In genomic region chr6:143923146-143923545, GRCm38 (mm10) we compare ENCODE assay signal across 24 mouse cellular contexts.
DNase-seq lines count a peak whose midpoint lies in the region; ATAC-seq and TF ChIP-seq lines count a peak whose summit lies in the region.
"Had no signal": no experiment of that assay in that cellular context is flagged by ENCODE, and none has a peak within 500 bp of the region (broad histone marks: within the 10 kb centered on the region; RNA-seq: fewer than 3 reads in every experiment).

No protein-coding gene starts in this region.

- intact Hi-C loops in heart, adult 2 months (cut with DNase I): no loop called here

- WGBS in heart, embryonic 10.5 days: 83% methylated on average over 6 of the region's 6 CpGs
- WGBS in heart, adult 2 months: 87% methylated on average over 6 of the region's 6 CpGs
- WGBS in kidney, embryonic 15.5 days: 25% methylated on average over 6 of the region's 6 CpGs
- 42% methylated on average over 6 of the region's 6 CpGs for WGBS in intestine, embryonic 16.5 days

- no peak for TF ChIP-seq CTCF in heart, adult 2 months (IDR thresholded peaks at IDR 0.05)

- no peaks in the 10 kb centered on the region for H3K4me1 ChIP-seq in heart, embryonic 10.5 days
- H3K4me1 ChIP-seq in heart, adult 2 months (ENCODE audit: control insufficient read depth, insufficient read depth, low read length): no peaks in the 10 kb centered on the region
- peaks cover 10% of the 10 kb centered on the region for H3K4me1 ChIP-seq in kidney, embryonic 15.5 days
- peaks cover 3% of the 10 kb centered on the region; the same call in 1 of the 2 replicates for H3K4me1 ChIP-seq in intestine, embryonic 16.5 days (ENCODE audit: control insufficient read depth, insufficient read depth, low read length)

- H3K36me3 ChIP-seq in heart, embryonic 10.5 days: no peaks in the 10 kb centered on the region
- no peaks in the 10 kb centered on the region for H3K36me3 ChIP-seq in heart, adult 2 months (ENCODE audit: control insufficient read depth, insufficient read depth, low read length)
- no peaks in the 10 kb centered on the region for H3K36me3 ChIP-seq in kidney, embryonic 15.5 days
- no peaks in the 10 kb centered on the region for H3K36me3 ChIP-seq in intestine, embryonic 16.5 days (ENCODE audit: control insufficient read depth, insufficient read depth, low read length)
- H3K36me3 ChIP-seq: forebrain, embryonic 15.5 days; hindbrain, embryonic 12.5 days; hindbrain, embryonic 15.5 days had no signal

- TF ChIP-seq EP300 in heart, adult 2 months (IDR thresholded peaks at IDR 0.05; ENCODE audit: insufficient read depth, low read depth, low read length): no peak

- DNase-seq in heart, embryonic 10.5 days (ENCODE audit: low spot score): peak; percentile 38
- DNase-seq in heart, adult 2 months: no peak
- DNase-seq in kidney, postnatal 14 days: peak; percentile 23
- peak; percentile 63 for DNase-seq in mesoderm, embryonic 11.5 days (ENCODE audit: low read depth, low spot score)
- DNase-seq: adrenal gland, adult 2 months; adrenal gland, postnatal 14 days; cerebellum, adult 11 months; cerebellum, adult 2 months; cerebellum, adult 9-11 months; cerebellum, postnatal 25 days; gastrocnemius, postnatal 25 days; heart, adult 18-20 months had no signal

- no peak overlapping the region for H3K4me2 ChIP-seq in kidney, embryonic 15.5 days
- H3K4me2 ChIP-seq in intestine, embryonic 16.5 days (ENCODE audit: low read depth, low read length): no peak overlapping the region
- H3K4me2 ChIP-seq: embryonic facial prominence, embryonic 13.5 days; forebrain, embryonic 12.5 days; forebrain, embryonic 15.5 days; heart, embryonic 11.5 days; hindbrain, embryonic 12.5 days; hindbrain, embryonic 15.5 days had no signal

- H3K27me3 ChIP-seq in heart, embryonic 10.5 days (ENCODE audit: insufficient read depth, poor library complexity, severe bottlenecking): no peaks in the 10 kb centered on the region
- H3K27me3 ChIP-seq in heart, adult 2 months (ENCODE audit: control insufficient read depth, insufficient read depth, low read length): no peaks in the 10 kb centered on the region
- H3K27me3 ChIP-seq in kidney, embryonic 15.5 days: 0 out of 2 replicates have a peak, but pooled peaks cover 9% of the 10 kb centered on the region
- no peaks in the 10 kb centered on the region for H3K27me3 ChIP-seq in intestine, embryonic 16.5 days (replicated peaks; ENCODE audit: control insufficient read depth, insufficient read depth, low read length)
- H3K27me3 ChIP-seq: embryonic facial prominence, embryonic 13.5 days; forebrain, embryonic 12.5 days; forebrain, embryonic 15.5 days; hindbrain, embryonic 12.5 days; hindbrain, embryonic 15.5 days had no signal

- no peak overlapping the region for H3K27ac ChIP-seq in heart, embryonic 10.5 days
- H3K27ac ChIP-seq in heart, adult 2 months: no peak overlapping the region
- H3K27ac ChIP-seq in kidney, embryonic 15.5 days: no peak overlapping the region
- H3K27ac ChIP-seq in intestine, embryonic 16.5 days (ENCODE audit: low read length): no peak overlapping the region
- H3K27ac ChIP-seq: embryonic facial prominence, embryonic 10.5 days; embryonic facial prominence, embryonic 13.5 days; forebrain, embryonic 12.5 days; forebrain, embryonic 15.5 days; hindbrain, embryonic 12.5 days; hindbrain, embryonic 15.5 days had no signal

- H3K4me3 ChIP-seq in heart, embryonic 10.5 days: no peak overlapping the region
- no peak overlapping the region for H3K4me3 ChIP-seq in heart, adult 2 months
- no peak overlapping the region for H3K4me3 ChIP-seq in kidney, embryonic 15.5 days (replicated peaks)
- H3K4me3 ChIP-seq in intestine, embryonic 16.5 days (ENCODE audit: low read length): no peak overlapping the region
- H3K4me3 ChIP-seq: embryonic facial prominence, embryonic 10.5 days; embryonic facial prominence, embryonic 13.5 days; erythroblast, embryonic 14.5 days; forebrain, embryonic 12.5 days; forebrain, embryonic 15.5 days; hindbrain, embryonic 12.5 days; hindbrain, embryonic 15.5 days had no signal

- no peaks in the 10 kb centered on the region for H3K79me2 ChIP-seq in heart, adult 2 months (replicated peaks; ENCODE audit: control insufficient read depth, insufficient read depth, low read length)

- no peaks in the 10 kb centered on the region for H3K9me3 ChIP-seq in heart, embryonic 10.5 days
- H3K9me3 ChIP-seq in kidney, embryonic 15.5 days (replicated peaks): no peaks in the 10 kb centered on the region
- no peaks in the 10 kb centered on the region for H3K9me3 ChIP-seq in intestine, embryonic 16.5 days (ENCODE audit: control insufficient read depth, low read length)
- H3K9me3 ChIP-seq: embryonic facial prominence, embryonic 10.5 days; embryonic facial prominence, embryonic 13.5 days; forebrain, embryonic 12.5 days; forebrain, embryonic 15.5 days; hindbrain, embryonic 12.5 days; hindbrain, embryonic 15.5 days had no signal

- H3K9ac ChIP-seq in heart, adult 2 months (ENCODE audit: low read depth, low read length): no peak overlapping the region
- H3K9ac ChIP-seq in kidney, embryonic 15.5 days: no peak overlapping the region
- no peak overlapping the region for H3K9ac ChIP-seq in intestine, embryonic 16.5 days (ENCODE audit: low read depth, low read length)
- H3K9ac ChIP-seq: embryonic facial prominence, embryonic 13.5 days; forebrain, embryonic 12.5 days; forebrain, embryonic 15.5 days; hindbrain, embryonic 12.5 days; hindbrain, embryonic 15.5 days had no signal

- no peak for TF ChIP-seq POLR2A in heart, adult 2 months (IDR thresholded peaks at IDR 0.05; ENCODE audit: insufficient read depth, low read depth, low read length)

- no peak for ATAC-seq in kidney, embryonic 15.5 days (replicated peaks; ENCODE audit: low FRiP score)
- peak; percentile 74 for ATAC-seq in intestine, embryonic 16.5 days
- no peak for ATAC-seq in monocyte, adult 5-6 weeks (replicated peaks; ENCODE audit: insufficient number of reproducible peaks, low FRiP score, low TSS enrichment, poor library complexity, severe bottlenecking)
- ATAC-seq: CD4-positive, CD25-positive, alpha-beta regulatory T cell, adult 4 months; forebrain, embryonic 15.5 days had no signal

Comparison
In these comparisons a context has a peak if more than half of its experiments do, and no peak if none do; other contexts are left out.
1. DNase-seq: peak in heart, embryonic 10.5 days (single experiment), kidney, postnatal 14 days (single experiment) and mesoderm, embryonic 11.5 days (single experiment); none in heart, adult 2 months (0 of 2).